Mouse (Mus musculus) spleen, adult 10 weeks (tissue): ENCODE measurements around the gene Sept4. TPM values are rescaled to one million over a fixed set of nuclear protein-coding genes. Genes with fewer than 3 reads are reported as not detected.

Experiments used
- polyA plus RNA-seq: library from polyadenylated mRNA; stranded (reverse); fragments of 350-450 nt; fragmentation: Illumina TruSeq; extraction: RNeasy Lipid Tissue Mini Kit (QIAGEN cat#74804); gene quantifications from one replicate; pipeline ENCODE4 v1.2.3, GENCODE M21; 2015; ENCODE audit warnings: low replicate concordance; ENCODE audit not compliant: insufficient read depth

Sept4 gene
- 63.5 TPM for polyA plus RNA-seq

DNA sequence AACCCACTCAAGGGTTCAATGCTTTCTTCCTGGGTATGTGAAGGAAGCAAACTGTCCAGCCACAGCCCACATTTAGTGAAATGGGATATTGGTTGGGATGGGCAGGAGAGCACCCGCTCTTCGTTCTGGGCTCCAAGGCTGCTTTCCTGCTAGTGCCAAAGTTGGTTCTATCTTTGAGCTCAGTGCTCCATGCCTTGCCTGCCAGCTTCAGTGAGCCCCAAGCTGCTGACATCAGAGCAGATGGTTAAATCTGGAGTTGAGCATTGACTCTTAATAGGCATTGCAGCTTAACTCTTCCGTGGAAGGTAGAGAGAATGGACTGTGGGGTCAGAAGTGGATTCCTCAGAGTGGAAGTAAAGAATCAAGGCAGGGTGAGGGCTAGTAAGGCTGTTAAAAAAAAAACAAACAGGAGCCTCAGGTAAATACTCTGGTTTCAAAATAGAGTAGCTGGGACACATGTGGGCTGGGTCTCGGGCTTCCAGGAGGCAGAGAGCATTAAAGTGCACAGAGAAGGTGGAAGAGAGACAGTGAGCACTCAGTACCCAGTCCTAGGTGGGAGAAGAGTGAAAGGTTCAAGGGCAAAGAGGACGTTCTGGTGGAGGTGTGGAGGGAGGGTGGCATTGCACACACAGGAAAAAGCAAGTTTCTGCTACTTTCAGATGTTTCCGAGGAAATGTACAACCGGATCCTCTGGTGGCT lies at the start of gene Sept4:
TSS of gene Sept4 (plus strand) at position 649 of the 699 bp plus-strand sequence.

DNA sequence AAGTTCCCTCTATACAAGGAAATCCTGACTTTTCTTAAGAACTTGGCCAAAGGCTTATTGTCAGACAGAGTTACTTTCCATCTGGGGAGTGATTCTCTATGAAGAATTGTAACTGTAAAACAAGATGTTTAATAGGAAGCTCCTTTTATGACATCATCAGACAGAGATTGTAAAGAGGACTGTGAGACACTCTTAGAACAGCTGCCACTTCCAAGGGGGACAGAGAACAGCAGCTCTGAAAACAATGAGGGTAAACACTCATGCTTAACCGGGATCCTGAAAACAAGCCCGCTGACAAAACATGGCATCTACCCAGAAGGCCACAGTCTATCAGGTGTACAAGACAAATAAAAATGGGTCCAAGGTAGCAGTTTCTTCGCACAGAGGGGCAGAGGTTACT lies 2.2 kb upstream of the Sept4 start, which contains the start of gene Gm11492:
TSS of gene Gm11492 (plus strand) at position 153 of the 400 bp plus-strand sequence.

DNA sequence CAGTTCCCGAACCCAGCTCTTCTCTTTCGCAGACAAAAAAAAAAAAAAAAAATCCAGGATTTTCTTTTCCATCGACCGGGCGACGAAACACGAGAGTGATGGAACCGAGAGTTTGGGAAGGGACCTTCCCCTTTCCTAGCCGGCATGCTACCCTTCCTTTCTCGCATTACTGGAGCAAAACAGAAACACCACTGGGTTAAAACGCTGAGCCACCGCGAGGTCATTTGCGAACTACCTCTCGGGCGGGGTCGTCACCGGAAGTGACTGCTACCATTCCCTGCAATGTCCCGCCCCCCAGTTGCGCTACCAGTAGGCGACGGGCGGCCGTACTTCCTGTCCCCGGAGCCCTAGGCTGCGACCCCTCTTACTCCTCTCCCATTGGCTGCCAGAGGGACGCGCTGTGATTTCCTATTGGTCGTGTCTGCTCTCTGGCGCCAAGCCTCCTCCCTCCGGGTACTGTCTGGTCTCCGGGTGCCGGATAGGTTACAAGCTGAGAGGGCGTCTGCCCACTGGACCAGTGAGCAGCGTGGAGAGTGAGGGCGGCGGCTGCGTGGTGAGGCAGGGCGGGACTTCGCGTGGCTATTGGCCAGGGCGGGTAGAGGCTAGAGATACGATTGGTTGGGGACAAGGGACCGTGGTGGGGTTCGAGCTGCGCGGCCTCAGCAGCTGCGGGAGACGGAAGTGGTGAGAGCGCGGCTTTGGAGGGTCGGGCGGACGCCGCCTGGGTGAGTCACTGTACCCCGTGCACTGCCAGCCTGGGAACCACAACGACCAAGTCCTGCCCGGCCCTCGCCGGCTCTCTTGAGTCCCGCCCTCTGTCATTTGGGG lies 23.0 kb downstream of the Sept4 start, which contains the start of gene Mtmr4:
TSS of gene Mtmr4 (plus strand) at position 637 of the 828 bp plus-strand sequence.

DNA sequence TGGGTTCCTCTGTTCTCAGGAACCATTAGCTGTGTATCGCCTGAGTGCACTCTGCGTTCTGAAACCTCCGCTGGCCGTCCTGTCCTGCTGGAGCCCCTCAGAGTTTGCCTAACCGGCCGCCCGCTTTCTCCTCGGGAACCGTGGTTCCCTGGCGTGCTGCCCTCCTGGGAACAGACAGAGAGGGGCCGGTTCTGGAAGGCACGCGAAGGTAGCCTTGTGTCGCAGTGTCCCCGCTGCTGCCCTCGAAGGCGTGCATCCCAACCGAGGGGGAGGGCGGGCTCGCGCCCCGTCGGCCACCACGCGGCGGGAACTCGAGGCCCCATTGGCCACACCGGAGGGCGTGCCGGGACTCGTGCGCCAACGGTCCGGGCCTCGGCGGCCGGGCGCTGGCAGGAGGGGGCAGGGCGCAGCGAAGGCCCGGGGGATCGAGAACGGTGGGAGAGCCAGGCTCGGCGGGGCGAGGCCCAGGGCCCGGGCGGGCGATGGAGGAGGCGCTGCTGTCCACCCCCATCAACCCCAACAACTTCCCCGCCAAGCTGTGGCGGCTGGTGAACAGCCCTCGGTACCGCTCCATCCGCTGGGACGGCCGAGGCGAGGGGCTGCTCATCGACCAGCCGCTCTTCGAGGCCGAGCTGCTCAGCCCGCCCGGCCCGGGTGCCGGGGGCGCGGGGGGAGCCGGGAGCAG lies 48.2 kb downstream of the Sept4 start, which contains the start of gene Hsf5:
TSS of gene Hsf5 (plus strand) at position 375 of the 685 bp plus-strand sequence.

Other genes starting within 250 kb of the Sept4 start
- 5.5 TPM for gene Ppm1e, start 209.9 kb upstream of the Sept4 start, polyA plus RNA-seq
- 6.5 TPM for gene Rad51c, start 163.9 kb upstream of the Sept4 start, polyA plus RNA-seq
- 0.81 TPM for gene Tex14, start 163.8 kb upstream of the Sept4 start, polyA plus RNA-seq
- gene Gm11492, start 2.2 kb upstream of the Sept4 start, polyA plus RNA-seq: not detected
- gene Mtmr4, start 23.3 kb downstream of the Sept4 start, polyA plus RNA-seq: 43.3 TPM
- gene Hsf5, start 48.3 kb downstream of the Sept4 start, polyA plus RNA-seq: 0.08 TPM
- 3.2 TPM for gene Rnf43, start 93.8 kb downstream of the Sept4 start, polyA plus RNA-seq
- 162 TPM for gene Supt4a, start 168.6 kb downstream of the Sept4 start, polyA plus RNA-seq
- gene Tspoap1, start 191.6 kb downstream of the Sept4 start, polyA plus RNA-seq: 4.9 TPM
- gene Mpo, start 224.7 kb downstream of the Sept4 start, polyA plus RNA-seq: 2.2 TPM